Mouse (Mus musculus): ENCODE results near the gene Foxn1.

Foxn1 gene

DNA sequence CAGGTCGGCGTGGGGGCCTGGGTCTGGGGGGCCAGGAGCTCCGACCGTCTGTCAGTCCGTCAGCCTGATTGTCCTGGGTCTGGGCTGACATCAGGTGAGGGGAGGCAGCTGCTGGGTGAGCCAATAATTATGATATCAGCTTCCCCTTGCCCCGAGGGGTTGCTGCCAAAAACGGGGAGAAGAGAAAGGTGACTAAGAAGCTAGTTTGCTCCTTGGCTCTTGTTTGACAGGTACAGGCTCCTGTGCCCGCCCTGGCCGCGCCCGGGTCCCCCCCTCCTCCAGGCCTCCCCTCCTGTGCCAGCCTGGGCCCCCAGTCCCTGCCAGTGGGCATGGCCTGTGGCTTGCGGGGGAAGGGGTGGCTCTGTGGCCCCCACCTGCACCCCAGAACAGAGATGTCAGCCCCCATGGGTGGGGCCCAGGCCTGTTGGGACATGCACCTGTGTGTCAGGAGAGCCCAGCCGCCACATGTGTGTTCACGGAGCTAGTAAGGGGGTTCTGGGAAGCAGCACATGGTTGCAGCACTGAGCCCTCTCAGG, at the start of gene Foxn1:
Gene Foxn1 (minus strand): TSS at position 51 of the 536 bp plus-strand sequence.
- POLR2A ChIA-PET = interaction anchor here in 3 of 4 experiments (0.5 to 3.3 kb wide), 10 partner anchors 11 to 202 kb away, joined by 3 to 24 read pairs (median 8); partner anchors contain the start of gene Pigs (in 1 of the 3)
- CTCF ChIA-PET = interaction anchor here in 3 of 4 experiments (0.6 to 3.8 kb wide), 8 partner anchors 11 to 68 kb away, joined by 3 to 27 read pairs (median 6); no protein-coding TSS in a partner anchor

DNA sequence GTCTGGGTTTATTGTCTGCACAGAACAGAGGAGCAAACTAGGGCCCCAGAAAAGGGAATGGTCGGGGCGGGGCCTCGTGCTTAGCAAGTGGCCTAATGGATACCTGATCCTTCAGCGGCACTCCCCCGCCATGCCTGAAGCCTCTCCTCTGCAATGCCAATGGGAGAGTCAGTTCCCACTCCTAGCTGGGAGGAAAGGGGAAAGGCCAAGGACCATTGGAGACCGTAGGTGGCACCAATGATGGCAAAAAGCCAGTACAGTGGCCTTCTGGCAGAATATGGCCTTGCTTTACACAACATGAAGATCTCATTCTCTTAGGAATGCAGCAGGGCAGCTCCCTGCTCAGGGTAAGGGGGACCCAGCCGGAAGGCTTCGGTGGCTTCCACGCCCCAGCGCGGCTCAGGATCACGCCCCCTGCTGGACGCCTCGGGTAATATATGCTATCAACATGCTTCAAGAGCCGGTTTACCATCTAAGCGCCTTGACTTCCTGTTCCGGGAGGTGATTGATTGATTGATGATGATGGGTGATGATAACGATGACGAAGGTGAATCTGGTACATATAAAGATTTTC, 49.5 kb upstream of the Foxn1 start:
- ChIA-PET CTCF (interaction anchor here (0.5 to 4.3 kb wide), 52 partner anchors 8 to 1451 kb away, joined by 3 to 35 read pairs (median 4); partner anchors contain the start of genes Slc13a2 (in 3 of the 4), Slc46a1 (in 2 of the 4) and Foxn1 (in 1 of the 4)), POLR2A (interaction anchor here (0.6 to 4.0 kb wide), 24 partner anchors 8 to 157 kb away, joined by 3 to 23 read pairs (median 4); partner anchors contain the start of genes Slc13a2 (in 2 of the 4), Poldip2 (in 1 of the 4), Slc46a1 (in 1 of the 4) and Tmem199 (in 1 of the 4))

DNA sequence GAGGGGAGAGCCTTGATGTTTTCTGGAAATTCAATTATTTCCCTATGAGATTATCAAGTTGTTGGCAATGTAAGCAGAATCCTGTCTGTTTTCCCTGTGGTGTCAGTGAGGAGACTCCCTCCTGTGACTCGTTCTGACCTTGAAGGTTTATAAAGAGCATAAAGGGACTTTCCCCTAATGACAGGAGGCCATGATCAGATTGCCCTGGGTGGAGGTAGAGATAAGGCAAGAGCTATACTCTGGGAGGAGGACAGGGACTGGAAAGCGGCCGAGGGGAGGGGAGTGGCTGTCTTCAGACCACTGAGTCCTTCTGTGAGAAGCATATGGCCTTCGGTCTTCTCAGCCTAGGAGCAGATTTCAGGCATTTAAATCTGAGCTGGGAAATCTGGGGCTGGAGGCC, 47.7 kb upstream of the Foxn1 start:
- ChIA-PET POLR2A (interaction anchor here in 3 of 4 experiments (0.9 to 4.0 kb wide), 9 partner anchors 9 to 37 kb away, joined by 3 to 22 read pairs (median 3); partner anchors contain the start of gene Slc13a2 (in 3 of the 3)), CTCF (interaction anchor here (0.7 to 4.3 kb wide), 12 partner anchors 12 to 79 kb away, joined by 3 to 35 read pairs (median 6); partner anchors contain the start of gene Slc13a2 (in 1 of the 4))

- CTCF ChIA-PET = interaction anchor here in 3 of 4 experiments (0.7 to 2.0 kb wide), 12 partner anchors 9 to 103 kb away, joined by 3 to 9 read pairs (median 4); partner anchors contain the start of genes Slc13a2 (in 2 of the 3) and Pigs (in 1 of the 3)
Observed at GRCm38 (mm10) chr11:78431176-78431575, 44.8 kb upstream of the Foxn1 start.

DNA sequence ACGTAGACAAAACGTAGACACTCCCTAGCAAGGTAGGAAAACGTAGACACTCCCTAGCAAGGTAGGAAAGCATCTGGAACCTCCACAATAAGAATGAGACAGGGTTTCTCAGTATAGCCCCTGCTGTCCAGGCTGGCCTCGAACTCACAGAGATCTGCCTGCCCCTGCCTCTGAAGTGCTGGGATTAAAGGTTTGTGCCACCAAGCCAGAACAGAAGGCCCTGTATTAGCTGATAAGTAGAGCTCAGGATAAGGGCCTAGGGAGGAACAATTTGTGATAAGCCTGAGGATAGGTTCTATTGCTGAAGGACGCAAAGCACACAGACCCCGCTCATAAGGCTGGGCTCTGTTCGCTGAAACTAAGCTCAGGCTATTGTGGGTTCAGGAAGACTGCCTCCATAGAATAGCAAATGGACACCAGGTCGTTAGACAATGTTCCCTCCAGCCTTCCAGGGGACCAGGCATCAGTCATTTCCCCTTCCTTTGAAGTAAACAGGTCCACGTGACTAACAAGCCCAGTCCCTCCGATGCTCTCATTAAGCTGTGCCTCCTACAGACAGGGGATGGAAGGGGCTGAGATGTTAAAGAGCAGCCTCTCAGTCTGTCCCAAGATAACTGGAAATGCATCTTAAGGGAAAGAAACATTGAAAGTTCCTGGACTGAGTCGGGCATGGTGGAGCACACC, 44.0 kb upstream of the Foxn1 start:
- POLR2A ChIA-PET = interaction anchor here in 2 of 4 experiments (0.6 to 2.0 kb wide), 10 partner anchors 9 to 151 kb away, joined by 3 to 11 read pairs (median 3); partner anchors contain the start of genes Slc13a2 (in 1 of the 2) and Slc46a1 (in 1 of the 2)
- CTCF ChIA-PET = interaction anchor here in 3 of 4 experiments (0.7 to 2.0 kb wide), 13 partner anchors 9 to 102 kb away, joined by 3 to 9 read pairs (median 4); partner anchors contain the start of genes Slc13a2 (in 2 of the 3) and Pigs (in 1 of the 3)

More at GRCm38 (mm10) chr11:78431176-78431575, 44.8 kb upstream of the Foxn1 start:
- POLR2A ChIA-PET = interaction anchor here in 3 of 4 experiments (0.6 to 2.0 kb wide), 8 partner anchors 10 to 167 kb away, joined by 3 to 11 read pairs (median 3); partner anchors contain the start of genes Slc13a2 (in 1 of the 3) and Slc46a1 (in 1 of the 3)

DNA sequence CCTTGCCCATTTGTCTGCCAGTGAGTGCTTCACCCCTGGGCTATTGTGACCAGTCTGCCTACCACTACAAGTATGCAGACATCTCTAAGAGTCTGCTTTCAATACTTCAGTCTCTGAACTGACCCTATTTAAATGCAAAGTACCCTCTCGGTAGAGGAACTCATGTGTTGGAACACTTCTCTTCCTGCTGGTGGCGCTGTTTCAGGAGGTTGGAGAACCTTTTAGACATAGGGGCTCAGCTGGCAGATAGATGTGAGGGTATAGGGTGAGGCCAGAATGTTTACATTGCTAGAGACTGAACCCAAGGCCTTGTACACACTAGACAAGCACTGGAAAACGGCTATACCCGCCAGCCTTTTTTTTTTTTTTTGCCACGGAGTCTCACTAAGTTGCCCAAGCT, 42.0 kb upstream of the Foxn1 start:
- POLR2A ChIA-PET = interaction anchor here in 3 of 4 experiments (0.6 to 1.6 kb wide), 7 partner anchors 10 to 68 kb away, joined by 3 to 6 read pairs (median 3); no protein-coding TSS in a partner anchor
- CTCF ChIA-PET = interaction anchor here (0.6 to 2.3 kb wide), 21 partner anchors 8 to 417 kb away, joined by 3 to 13 read pairs (median 4); no protein-coding TSS in a partner anchor

GRCm38 (mm10) chr11:78427655-78428054, 41.3 kb upstream of the Foxn1 start:
- CTCF ChIA-PET = interaction anchor here in 3 of 4 experiments (0.6 to 2.3 kb wide), 16 partner anchors 9 to 72 kb away, joined by 3 to 13 read pairs (median 4); partner anchors contain the start of genes Sarm1 (in 1 of the 3) and Slc46a1 (in 1 of the 3)

DNA sequence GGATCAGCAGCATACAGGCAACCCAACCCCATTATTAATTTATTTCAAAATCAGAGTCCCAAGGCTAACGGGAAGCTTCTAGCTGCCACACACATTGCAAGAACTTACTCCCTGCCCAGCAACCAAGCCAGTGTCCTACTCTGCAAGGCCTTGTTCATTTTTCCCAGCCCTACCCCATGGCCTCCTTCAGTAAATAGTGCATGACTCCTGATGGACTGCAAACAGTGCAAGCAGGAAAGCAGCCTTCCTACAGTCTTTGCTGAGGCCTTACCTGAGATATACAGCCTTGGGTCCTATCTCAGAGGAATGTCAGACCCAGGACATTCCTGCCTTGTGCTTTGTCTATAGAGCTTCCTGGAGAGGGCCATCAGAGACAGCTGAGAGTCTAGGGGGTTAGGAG, 39.2 kb upstream of the Foxn1 start:
- ChIA-PET CTCF (interaction anchor here in 2 of 4 experiments (0.5 to 1.9 kb wide), 2 partner anchors 10 to 256 kb away, joined by 4 to 8 read pairs; no protein-coding TSS in a partner anchor), POLR2A (interaction anchor here in 2 of 4 experiments (0.5 to 1.3 kb wide), 2 partner anchors 9 to 81 kb away, joined by 3 to 4 read pairs; no protein-coding TSS in a partner anchor)

More at GRCm38 (mm10) chr11:78427655-78428054, 41.3 kb upstream of the Foxn1 start:
- POLR2A ChIA-PET = interaction anchor here (0.6 to 1.6 kb wide), 11 partner anchors 8 to 67 kb away, joined by 3 to 6 read pairs (median 3); no protein-coding TSS in a partner anchor

DNA sequence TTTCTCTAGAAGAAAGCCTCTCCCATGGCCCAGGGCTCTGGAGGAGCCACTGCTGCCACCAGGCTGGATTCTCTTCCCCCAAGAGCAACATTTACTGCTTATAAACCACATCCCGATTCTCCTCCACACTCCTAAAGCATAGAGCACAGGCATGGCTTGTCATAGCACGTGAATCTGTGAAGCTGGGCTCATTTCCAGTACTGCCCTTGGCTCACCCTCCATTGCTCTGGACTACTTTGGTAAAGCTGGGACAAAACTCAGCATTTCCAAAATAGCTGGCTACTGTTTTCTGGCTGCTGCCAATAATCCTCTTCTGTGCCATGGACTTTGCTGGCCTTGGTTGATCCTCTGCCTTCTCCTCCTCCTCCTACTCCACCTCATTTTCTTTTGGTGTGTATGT, 38.0 kb upstream of the Foxn1 start:
- POLR2A ChIA-PET = interaction anchor here in 2 of 4 experiments (1.0 to 1.2 kb wide), 3 partner anchors 10 to 66 kb away, joined by 3 read pairs; no protein-coding TSS in a partner anchor

DNA sequence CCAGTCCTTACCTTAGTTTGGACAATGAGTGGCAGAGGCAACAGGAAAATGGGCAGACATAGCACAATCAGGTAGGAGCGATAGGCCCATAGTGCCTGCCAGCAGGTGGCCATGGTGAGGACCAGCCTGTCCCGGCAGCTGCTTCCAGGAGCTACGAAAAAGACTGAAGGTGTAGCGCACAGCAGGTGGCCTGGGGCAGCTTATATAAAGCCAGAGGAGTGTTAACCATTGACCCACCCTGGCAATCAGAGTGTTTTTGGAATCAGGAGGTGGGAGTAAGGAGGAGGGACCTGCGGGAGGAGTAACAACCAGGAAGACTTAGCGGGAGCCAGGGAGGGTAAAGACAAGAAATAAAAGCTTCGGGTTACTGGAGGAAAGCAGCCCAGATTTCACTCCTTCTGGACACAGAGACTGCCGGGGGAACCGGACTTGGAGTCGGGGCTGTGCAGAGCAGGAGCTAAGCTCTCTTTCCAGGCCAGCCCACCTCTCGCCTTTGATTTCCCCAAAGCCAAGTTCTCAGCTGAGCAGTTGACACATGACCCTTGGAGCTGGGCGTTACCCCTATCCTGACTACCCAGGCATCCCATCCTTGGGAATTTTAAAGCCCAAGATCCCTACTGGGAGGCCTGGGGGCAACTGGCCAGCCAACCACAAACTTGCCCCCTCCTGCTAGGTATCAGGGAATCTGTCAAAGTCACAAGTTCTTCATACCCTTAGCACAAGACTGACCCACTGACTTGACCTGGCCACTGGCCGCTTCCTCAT, 35.9 kb upstream of the Foxn1 start, which contains the start of gene Slc13a2:
Gene Slc13a2 (minus strand): TSS at position 163 of the 765 bp plus-strand sequence.
- ChIA-PET CTCF (interaction anchor here (0.5 to 3.4 kb wide), 28 partner anchors 8 to 75 kb away, joined by 3 to 30 read pairs (median 6); partner anchors contain the start of gene Sarm1 (in 1 of the 4)), POLR2A (interaction anchor here (0.6 to 3.7 kb wide), 43 partner anchors 8 to 283 kb away, joined by 3 to 32 read pairs (median 5); partner anchors contain the start of genes Poldip2 (in 2 of the 4), Tmem199 (in 2 of the 4) and Sarm1 (in 1 of the 4))

More for the DNA sequence above, 38.0 kb upstream of the Foxn1 start:
- CTCF ChIA-PET = interaction anchor here (0.5 to 1.9 kb wide), 6 partner anchors 11 to 141 kb away, joined by 3 to 8 read pairs (median 4); no protein-coding TSS in a partner anchor

GRCm38 (mm10) chr11:78421201-78422009, 35.0 kb upstream of the Foxn1 start:
- ChIA-PET CTCF (interaction anchor here (0.5 to 3.4 kb wide), 27 partner anchors 9 to 1546 kb away, joined by 3 to 30 read pairs (median 6); partner anchors contain the start of genes Pigs (in 1 of the 4) and Sarm1 (in 1 of the 4)), POLR2A (interaction anchor here (0.7 to 3.7 kb wide), 51 partner anchors 9 to 330 kb away, joined by 3 to 32 read pairs (median 5); partner anchors contain the start of genes Ccnq (in 1 of the 4), Pigs (in 1 of the 4), Poldip2 (in 1 of the 4) and Rpl23a (in 1 of the 4))

DNA sequence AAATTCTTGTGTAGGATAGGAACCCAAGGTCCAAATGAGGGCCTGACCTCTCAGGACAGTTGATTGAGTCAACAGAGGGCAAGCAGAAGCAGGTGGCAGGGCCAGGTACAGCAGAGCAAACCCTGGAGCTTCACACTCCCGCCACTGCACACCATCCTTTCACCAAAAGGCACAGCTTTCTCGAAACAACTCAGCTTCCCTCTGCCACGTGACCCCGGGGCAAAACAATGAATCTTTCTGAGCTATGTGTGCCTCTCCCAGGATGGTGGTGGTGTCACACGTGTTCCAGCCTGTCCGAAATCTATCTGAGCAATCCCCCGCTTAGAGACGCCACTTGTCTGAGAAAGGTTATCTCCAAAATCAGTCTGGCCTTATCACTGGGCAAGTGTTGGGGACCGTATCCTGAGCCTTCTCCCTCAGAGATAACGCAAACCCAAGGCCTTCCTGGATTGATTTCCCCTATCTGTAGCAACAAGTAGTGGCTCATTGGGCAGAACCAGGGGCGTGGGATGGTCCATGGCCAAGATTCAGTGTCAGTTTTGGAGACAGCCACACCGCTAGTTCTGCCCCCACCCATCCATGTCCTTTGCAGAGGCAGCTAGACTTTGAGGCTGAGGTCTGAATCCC, 34.0 kb upstream of the Foxn1 start:
- CTCF ChIA-PET = interaction anchor here (0.5 to 3.4 kb wide), 17 partner anchors 10 to 1547 kb away, joined by 3 to 30 read pairs (median 6); partner anchors contain the start of gene Pigs (in 1 of the 4)
- POLR2A ChIA-PET = interaction anchor here in 3 of 4 experiments (0.5 to 3.7 kb wide), 29 partner anchors 8 to 331 kb away, joined by 3 to 32 read pairs (median 5); partner anchors contain the start of genes Ccnq (in 1 of the 3), Pigs (in 1 of the 3), Poldip2 (in 1 of the 3) and Tmem199 (in 1 of the 3)

DNA sequence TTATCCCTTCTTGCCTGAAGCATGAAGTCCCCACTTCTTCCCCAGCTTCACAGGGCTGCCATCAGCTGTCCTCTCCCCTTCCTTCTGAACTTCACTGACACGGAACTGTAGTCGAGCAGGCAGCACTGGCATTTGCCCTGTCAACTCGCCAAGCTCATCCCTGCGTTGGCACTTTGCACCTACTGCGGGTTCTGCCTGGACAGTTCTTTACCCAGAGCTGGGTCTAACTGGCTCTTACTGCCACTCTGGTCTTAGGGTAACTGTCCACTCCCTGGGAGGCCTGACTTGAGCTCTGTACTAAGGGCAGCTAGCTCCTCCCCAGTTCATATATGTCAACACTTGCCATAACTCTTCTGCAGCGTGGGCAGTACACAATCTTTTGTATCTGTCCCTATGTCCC, 30.5 kb upstream of the Foxn1 start:
- ChIA-PET POLR2A (interaction anchor here in 2 of 4 experiments (0.8 to 1.1 kb wide), 2 partner anchors 9 to 17 kb away, joined by 3 to 4 read pairs; no protein-coding TSS in a partner anchor), CTCF (interaction anchor here in 3 of 4 experiments (0.6 to 1.4 kb wide), 4 partner anchors 17 to 58 kb away, joined by 3 to 5 read pairs (median 4); no protein-coding TSS in a partner anchor)

DNA sequence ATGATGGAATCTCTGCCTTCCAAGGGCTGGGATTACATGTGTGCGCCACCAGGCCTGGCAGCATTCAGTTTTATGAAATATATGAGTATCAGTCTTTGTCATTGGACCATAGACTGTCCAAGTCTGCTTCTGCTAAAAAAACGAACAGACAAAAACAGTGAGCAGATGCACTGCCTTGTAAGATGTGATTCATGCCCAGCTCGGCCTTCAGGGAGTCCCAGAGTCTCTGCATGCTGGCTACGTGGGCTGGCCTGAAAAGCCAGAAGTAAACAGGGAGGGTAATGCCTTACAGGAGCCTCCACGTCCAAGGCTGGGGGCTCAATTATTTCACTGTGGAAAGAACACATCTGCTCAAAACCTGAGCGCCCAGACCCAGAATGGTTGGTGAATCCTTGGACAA, 26.5 kb upstream of the Foxn1 start:
- POLR2A ChIA-PET = interaction anchor here in 2 of 4 experiments (0.6 to 2.7 kb wide), 6 partner anchors 8 to 431 kb away, joined by 3 to 17 read pairs (median 6); partner anchors contain the start of genes Slc13a2 (in 2 of the 2) and Rpl23a (in 1 of the 2)
- CTCF ChIA-PET = interaction anchor here in 2 of 4 experiments (0.9 to 1.3 kb wide), 2 partner anchors 16 to 57 kb away, joined by 3 to 7 read pairs; no protein-coding TSS in a partner anchor

Measured in embryonic stem cell, embryonic (primary cell).